9 mouse cellular contexts compared by ENCODE assay signal in genomic region chr5:126787706-126788610, GRCm38 (mm10).
DNase-seq lines count a peak whose midpoint lies in the region; ATAC-seq and TF ChIP-seq lines count a peak whose summit lies in the region.
"Had no signal": no experiment of that assay in that cellular context is flagged by ENCODE, and none has a peak within 500 bp of the region (broad histone marks: within the 10 kb centered on the region; RNA-seq: fewer than 3 reads in every experiment).

No protein-coding gene starts in this region.

- ATAC-seq in forebrain, embryonic 11.5 days (replicated peaks; ENCODE audit: low FRiP score): peak; percentile 82

- H3K9me3 ChIP-seq in forebrain, embryonic 11.5 days (ENCODE audit: control insufficient read depth, low read length): no peaks in the 10 kb centered on the region

- TF ChIP-seq CTCF in cerebellum, adult 2 months (IDR thresholded peaks at IDR 0.05; ENCODE audit: borderline replicate concordance, insufficient read depth, low read depth, low read length): no peak
- no peak for TF ChIP-seq CTCF in testis, adult 2 months (IDR thresholded peaks at IDR 0.05; ENCODE audit: control insufficient read depth, insufficient read depth, insufficient replicate concordance, low read depth, low read length)

- DNase-seq in cerebellum, adult 2 months: peak; percentile 2 to 5
- DNase-seq in cerebellum, adult 11 months: no peak
- DNase-seq in forebrain, embryonic 11.5 days (ENCODE audit: low spot score): peak; percentile 76
- DNase-seq in heart, postnatal 10 days: peak; percentile 48 to 59
- DNase-seq in kidney, postnatal 25 days: peak; percentile 63 to 68
- peak; percentile 53 for DNase-seq in mesoderm, embryonic 11.5 days (ENCODE audit: low read depth, low spot score)
- DNase-seq in spleen, adult 18-20 months: no peak

- no peaks in the 10 kb centered on the region; the same call in 1 of the 2 replicates for H3K4me1 ChIP-seq in cerebellum, adult 2 months (ENCODE audit: control insufficient read depth, insufficient read depth, low read length)
- H3K4me1 ChIP-seq in forebrain, embryonic 11.5 days (replicated peaks; ENCODE audit: control insufficient read depth, insufficient read depth, low read length): no peaks in the 10 kb centered on the region; the same call in 1 of the 2 replicates
- H3K4me1 ChIP-seq in testis, adult 2 months (ENCODE audit: control insufficient read depth, insufficient read depth, low read length): peaks cover 2% of the 10 kb centered on the region; the same call in 1 of the 2 replicates

- no peaks in the 10 kb centered on the region for H3K36me3 ChIP-seq in forebrain, embryonic 11.5 days (ENCODE audit: control insufficient read depth, insufficient read depth, low read length)
- H3K36me3 ChIP-seq in testis, adult 2 months (ENCODE audit: control insufficient read depth, insufficient read depth, low read length): no peaks in the 10 kb centered on the region

- H3K27ac ChIP-seq in cerebellum, adult 2 months (ENCODE audit: insufficient read depth, low read length): no peak overlapping the region
- H3K27ac ChIP-seq in forebrain, embryonic 11.5 days (ENCODE audit: low read depth, low read length): no peak overlapping the region
- no peak overlapping the region for H3K27ac ChIP-seq in testis, adult 2 months (ENCODE audit: control insufficient read depth, insufficient read depth, low read depth, low read length)

- no peak overlapping the region for H3K9ac ChIP-seq in forebrain, embryonic 11.5 days (ENCODE audit: low read length)

- intact Hi-C loops in heart, postnatal 10 days (cut with DNase I): no loop called here

- H3K27me3 ChIP-seq in cerebellum, adult 2 months (ENCODE audit: control insufficient read depth, insufficient read depth, low read length): no peaks in the 10 kb centered on the region; the same call in 1 of the 2 replicates
- peaks cover 2% of the 10 kb centered on the region; the same call in 1 of the 2 replicates for H3K27me3 ChIP-seq in forebrain, embryonic 11.5 days (ENCODE audit: control insufficient read depth, insufficient read depth, low read length)
- H3K27me3 ChIP-seq in testis, adult 2 months (ENCODE audit: control insufficient read depth, insufficient read depth, low read length): no peaks in the 10 kb centered on the region; the same call in 1 of the 2 replicates

- no peak for TF ChIP-seq POLR2A in cerebellum, adult 2 months (IDR thresholded peaks at IDR 0.05; ENCODE audit: borderline replicate concordance, insufficient read depth, low read length)
- TF ChIP-seq POLR2A in testis, adult 2 months (IDR thresholded peaks at IDR 0.05; ENCODE audit: control insufficient read depth, low read depth, low read length): no peak

- peak overlapping the region; percentile 57 for H3K4me2 ChIP-seq in forebrain, embryonic 11.5 days (ENCODE audit: low read depth, low read length, severe bottlenecking)

- H3K4me3 ChIP-seq in cerebellum, adult 2 months (replicated peaks; ENCODE audit: insufficient read depth, low read depth, low read length): peak overlapping the region; percentile 31
- peak overlapping the region; percentile 31 for H3K4me3 ChIP-seq in forebrain, embryonic 11.5 days (ENCODE audit: low read depth, low read length)
- H3K4me3 ChIP-seq in testis, adult 2 months (ENCODE audit: control insufficient read depth, low read depth, low read length): peak overlapping the region; percentile 22
- H3K4me3 ChIP-seq: myocyte had no signal

- WGBS in cerebellum, adult 2 months: 5% methylated on average over 29 of the region's 29 CpGs
- WGBS in forebrain, embryonic 11.5 days: 5% methylated on average over 29 of the region's 29 CpGs

Comparison
In these comparisons a context has a peak if more than half of its experiments do, and no peak if none do; other contexts are left out.
1. DNase-seq: peak in cerebellum, adult 2 months (2 of 2), forebrain, embryonic 11.5 days (single experiment), heart, postnatal 10 days (2 of 2), kidney, postnatal 25 days (2 of 2) and mesoderm, embryonic 11.5 days (single experiment); none in cerebellum, adult 11 months (single experiment) and spleen, adult 18-20 months (0 of 2).
2. Peak in every context shown above with its lines, with median percentiles within 50 percentile points of each other: H3K4me3 ChIP-seq.